ENCODE assay signal across 24 mouse cellular contexts in genomic region chr4:49558181-49558580, GRCm38 (mm10). TPM values are rescaled to one million over a fixed set of nuclear protein-coding genes. Genes with fewer than 3 reads are reported as not detected.
DNase-seq lines count a peak whose midpoint lies in the region; ATAC-seq and TF ChIP-seq lines count a peak whose summit lies in the region.
"Had no signal": no experiment of that assay in that cellular context is flagged by ENCODE, and none has a peak within 500 bp of the region (broad histone marks: within the 10 kb centered on the region; RNA-seq: fewer than 3 reads in every experiment).

No protein-coding gene starts in this region.

- no peak overlapping the region for H3K4me3 ChIP-seq in liver, embryonic 13.5 days (replicated peaks)
- H3K4me3 ChIP-seq in liver, embryonic 12.5 days, result no peak overlapping the region
- H3K4me3 ChIP-seq in intestine, postnatal 0 days (ENCODE audit: low read depth, low read length), result no peak overlapping the region
- no peak overlapping the region for H3K4me3 ChIP-seq in small intestine, adult 2 months (ENCODE audit: low read depth, low read length)
- H3K4me3 ChIP-seq in gastrocnemius, adult 2 months, result no peak overlapping the region
- H3K4me3 ChIP-seq: embryonic facial prominence, embryonic 15.5 days; erythroblast, embryonic 14.5 days; forebrain, embryonic 10.5 days; heart, adult 2 months; heart, embryonic 15.5 days; hindbrain, embryonic 10.5 days; hindbrain, embryonic 15.5 days had no signal

- no peak for TF ChIP-seq CTCF in intestine, postnatal 0 days (IDR thresholded peaks at IDR 0.05; ENCODE audit: low read depth)
- no peak for TF ChIP-seq CTCF in small intestine, adult 2 months (IDR thresholded peaks at IDR 0.05; ENCODE audit: extremely low read depth, insufficient read length, insufficient replicate concordance, low read depth, low read length)
- no peak for TF ChIP-seq CTCF in gastrocnemius, adult 2 months (IDR thresholded peaks at IDR 0.05)

- no peaks in the 10 kb centered on the region for H3K36me3 ChIP-seq in liver, embryonic 13.5 days
- H3K36me3 ChIP-seq in liver, embryonic 12.5 days, result no peaks in the 10 kb centered on the region
- no peaks in the 10 kb centered on the region for H3K36me3 ChIP-seq in intestine, postnatal 0 days (ENCODE audit: control insufficient read depth, insufficient read depth)
- no peaks in the 10 kb centered on the region for H3K36me3 ChIP-seq in small intestine, adult 2 months (ENCODE audit: control insufficient read depth, insufficient read depth, low read length)
- H3K36me3 ChIP-seq: embryonic facial prominence, embryonic 15.5 days; forebrain, embryonic 10.5 days; heart, embryonic 15.5 days; hindbrain, embryonic 10.5 days; hindbrain, embryonic 15.5 days had no signal

- intact Hi-C loops in gastrocnemius, adult 2 months (cut with DNase I), result no loop called here

- H3K9ac ChIP-seq in liver, embryonic 13.5 days, result no peak overlapping the region
- no peak overlapping the region for H3K9ac ChIP-seq in liver, embryonic 12.5 days
- no peak overlapping the region for H3K9ac ChIP-seq in intestine, postnatal 0 days (ENCODE audit: low read depth, low read length)
- H3K9ac ChIP-seq: embryonic facial prominence, embryonic 15.5 days; heart, embryonic 15.5 days; hindbrain, embryonic 15.5 days had no signal

- no peak overlapping the region for H3K4me2 ChIP-seq in liver, embryonic 13.5 days
- no peak overlapping the region for H3K4me2 ChIP-seq in liver, embryonic 12.5 days
- no peak overlapping the region for H3K4me2 ChIP-seq in intestine, postnatal 0 days (replicated peaks; ENCODE audit: low read depth)
- H3K4me2 ChIP-seq: embryonic facial prominence, embryonic 15.5 days; heart, embryonic 11.5 days; heart, embryonic 15.5 days; hindbrain, embryonic 15.5 days had no signal

- H3K27me3 ChIP-seq in liver, embryonic 13.5 days, result no peaks in the 10 kb centered on the region
- no peaks in the 10 kb centered on the region for H3K27me3 ChIP-seq in liver, embryonic 12.5 days (replicated peaks)
- no peaks in the 10 kb centered on the region for H3K27me3 ChIP-seq in intestine, postnatal 0 days (replicated peaks; ENCODE audit: control insufficient read depth, insufficient read depth, low read length)
- no peaks in the 10 kb centered on the region for H3K27me3 ChIP-seq in small intestine, adult 2 months (ENCODE audit: control insufficient read depth, insufficient read depth, low read length)
- H3K27me3 ChIP-seq: CH12.LX; embryonic facial prominence, embryonic 15.5 days; heart, embryonic 15.5 days; hindbrain, embryonic 15.5 days had no signal

- no peaks in the 10 kb centered on the region; the same call in 1 of the 2 replicates for H3K4me1 ChIP-seq in liver, embryonic 13.5 days (replicated peaks)
- H3K4me1 ChIP-seq in liver, embryonic 12.5 days, result no peaks in the 10 kb centered on the region
- no peaks in the 10 kb centered on the region; the same call in 1 of the 2 replicates for H3K4me1 ChIP-seq in intestine, postnatal 0 days (replicated peaks; ENCODE audit: control insufficient read depth, insufficient read depth, low read length)
- H3K4me1 ChIP-seq in small intestine, adult 2 months (ENCODE audit: control insufficient read depth, insufficient read depth, insufficient read length, low read length), result peaks cover 29% of the 10 kb centered on the region
- H3K4me1 ChIP-seq: embryonic facial prominence, embryonic 15.5 days; forebrain, embryonic 10.5 days; hindbrain, embryonic 10.5 days had no signal

- DNase-seq in liver, embryonic 13.5 days, result no peak
- DNase-seq in embryo, embryonic 9.5 days (ENCODE audit: extremely low spot score), result no peak
- no peak for DNase-seq in gastrocnemius, adult 2 months
- DNase-seq: adrenal gland, adult 2 months; adrenal gland, postnatal 25 days; cerebellum, adult 18-20 months; cerebellum, adult 9-11 months; cerebellum, postnatal 36 days; heart, adult 2 months; heart, postnatal 14 days had no signal

- peak; percentile 37; the same call in 1 of the 2 replicates for ATAC-seq in liver, embryonic 13.5 days (ENCODE audit: low read depth)
- no peak; the same call in 1 of the 2 replicates for ATAC-seq in liver, embryonic 12.5 days
- ATAC-seq in common myeloid progenitor, adult 5-6 weeks (replicated peaks; ENCODE audit: low read depth, poor library complexity, severe bottlenecking), result 0 out of 2 replicates have a peak, but pooled peaks have one; percentile 52
- peak; percentile 72 for ATAC-seq in intestine, postnatal 0 days
- ATAC-seq: forebrain, embryonic 14.5 days had no signal

- WGBS in liver, embryonic 13.5 days (ENCODE audit: insufficient replicate concordance), result 22% methylated on average over 2 of the region's 2 CpGs
- WGBS in liver, embryonic 12.5 days (ENCODE audit: insufficient replicate concordance), result 24% methylated on average over 2 of the region's 2 CpGs
- 27% methylated on average over 2 of the region's 2 CpGs for WGBS in intestine, postnatal 0 days
- WGBS in small intestine, adult 2 months, result 29% methylated on average over 2 of the region's 2 CpGs

- H3K27ac ChIP-seq in liver, embryonic 13.5 days, result no peak overlapping the region
- H3K27ac ChIP-seq in liver, embryonic 12.5 days, result no peak overlapping the region
- peak overlapping the region; percentile 63 for H3K27ac ChIP-seq in intestine, postnatal 0 days (ENCODE audit: low read depth, low read length)
- H3K27ac ChIP-seq in small intestine, adult 2 months (ENCODE audit: insufficient read depth, low read depth, low read length), result peak overlapping the region; percentile 87
- H3K27ac ChIP-seq in gastrocnemius, adult 2 months, result no peak overlapping the region
- H3K27ac ChIP-seq: embryonic facial prominence, embryonic 15.5 days; forebrain, embryonic 10.5 days; heart, adult 2 months; heart, embryonic 15.5 days; hindbrain, embryonic 10.5 days; hindbrain, embryonic 15.5 days had no signal

- no peaks in the 10 kb centered on the region for H3K9me3 ChIP-seq in liver, embryonic 13.5 days (replicated peaks)
- no peaks in the 10 kb centered on the region for H3K9me3 ChIP-seq in liver, embryonic 12.5 days (replicated peaks)
- no peaks in the 10 kb centered on the region for H3K9me3 ChIP-seq in intestine, postnatal 0 days (ENCODE audit: control insufficient read depth)
- H3K9me3 ChIP-seq: embryonic facial prominence, embryonic 15.5 days; forebrain, embryonic 10.5 days; heart, embryonic 15.5 days; hindbrain, embryonic 10.5 days; hindbrain, embryonic 15.5 days had no signal

- no peak for TF ChIP-seq POLR2A in small intestine, adult 2 months (IDR thresholded peaks at IDR 0.05; ENCODE audit: low read depth, low read length)

RNA-seq across cellular contexts. Expression of gene Aldob, which starts 8.8 kb away (rescaled TPM):
- 143 and 163 TPM in 2 replicates for polyA plus RNA-seq in liver, embryonic 13.5 days (2015; fragmentation: Nextera tagmentation; extraction: Ambion mirVana)
- 54.0 and 57.6 TPM in 2 replicates for polyA plus RNA-seq in liver, embryonic 12.5 days (2016; fragmentation: Nextera tagmentation; extraction: Ambion mirVana)
- not detected in 2 replicates for total RNA-seq in common myeloid progenitor, adult 5-6 weeks (2017)
- polyA plus RNA-seq in intestine, postnatal 0 days (2015; fragmentation: Nextera tagmentation; extraction: Ambion mirVana), result 1,579 and 1,674 TPM in 2 replicates
- 633 and 1,402 TPM in 2 replicates for polyA plus RNA-seq in small intestine, adult 2 months (2012; rRNA removed)
- total RNA-seq in gastrocnemius, adult 2 months (2021), result not detected
- total RNA-seq: adrenal gland, postnatal 25 days; CH12.LX had no signal
- polyA plus RNA-seq: embryonic facial prominence, embryonic 11.5 days; erythroblast, embryonic 14.5 days; forebrain, embryonic 10.5 days; hindbrain, embryonic 10.5 days had no signal

RNA-seq across cellular contexts. Expression of gene Zfp189, which starts 37.2 kb away (rescaled TPM):
- 3.0 and 4.2 TPM in 2 replicates for polyA plus RNA-seq in liver, embryonic 13.5 days (2015; fragmentation: Nextera tagmentation; extraction: Ambion mirVana)
- polyA plus RNA-seq in liver, embryonic 12.5 days (2016; fragmentation: Nextera tagmentation; extraction: Ambion mirVana), result 4.3 and 4.6 TPM in 2 replicates
- 8.7 and 10.9 TPM in 2 replicates for total RNA-seq in common myeloid progenitor, adult 5-6 weeks (2017)
- polyA plus RNA-seq in intestine, postnatal 0 days (2015; fragmentation: Nextera tagmentation; extraction: Ambion mirVana), result 2.0 and 2.4 TPM in 2 replicates
- 0.08 and 0.18 TPM in 2 replicates for polyA plus RNA-seq in small intestine, adult 2 months (2012; rRNA removed)
- total RNA-seq in gastrocnemius, adult 2 months (2021), result 1 to 10 TPM; 4.2 to 4.4 TPM
- polyA plus RNA-seq: erythroblast, embryonic 14.5 days had no signal

RNA-seq across cellular contexts. Expression of gene Mrpl50, which starts 37.3 kb away (rescaled TPM):
- polyA plus RNA-seq in liver, embryonic 13.5 days (2015; fragmentation: Nextera tagmentation; extraction: Ambion mirVana), result 57.8 and 74.2 TPM in 2 replicates
- polyA plus RNA-seq in liver, embryonic 12.5 days (2016; fragmentation: Nextera tagmentation; extraction: Ambion mirVana), result 65.8 and 67.3 TPM in 2 replicates
- total RNA-seq in common myeloid progenitor, adult 5-6 weeks (2017), result 34.3 and 37.5 TPM in 2 replicates
- polyA plus RNA-seq in intestine, postnatal 0 days (2015; fragmentation: Nextera tagmentation; extraction: Ambion mirVana), result 46.0 and 46.3 TPM in 2 replicates
- 0.46 and 0.98 TPM in 2 replicates for polyA plus RNA-seq in small intestine, adult 2 months (2012; rRNA removed)
- 10 to 100 TPM; 33.0 to 36.6 TPM for total RNA-seq in gastrocnemius, adult 2 months (2021)

RNA-seq across cellular contexts. Expression of gene Tmem246, which starts 39.5 kb away (rescaled TPM):
- 9.9 and 10.9 TPM in 2 replicates for polyA plus RNA-seq in liver, embryonic 13.5 days (2015; fragmentation: Nextera tagmentation; extraction: Ambion mirVana)
- 13.3 and 14.6 TPM in 2 replicates for polyA plus RNA-seq in liver, embryonic 12.5 days (2016; fragmentation: Nextera tagmentation; extraction: Ambion mirVana)
- 1.0 and 1.7 TPM in 2 replicates for total RNA-seq in common myeloid progenitor, adult 5-6 weeks (2017)
- polyA plus RNA-seq in intestine, postnatal 0 days (2015; fragmentation: Nextera tagmentation; extraction: Ambion mirVana), result 22.6 and 23.6 TPM in 2 replicates
- polyA plus RNA-seq in small intestine, adult 2 months (2012; rRNA removed), result 35.6 and 62.3 TPM in 2 replicates
- total RNA-seq in gastrocnemius, adult 2 months (2021), result 10 to 100 TPM; 32.1 to 34.0 TPM

RNA-seq across cellular contexts. Expression of gene Baat, which starts 51.8 kb away (rescaled TPM):
- 0.32 and 0.43 TPM in 2 replicates for polyA plus RNA-seq in liver, embryonic 13.5 days (2015; fragmentation: Nextera tagmentation; extraction: Ambion mirVana)
- polyA plus RNA-seq in liver, embryonic 12.5 days (2016; fragmentation: Nextera tagmentation; extraction: Ambion mirVana), result 0.21 and 0.37 TPM in 2 replicates
- not detected in 2 replicates for total RNA-seq in common myeloid progenitor, adult 5-6 weeks (2017)
- polyA plus RNA-seq in intestine, postnatal 0 days (2015; fragmentation: Nextera tagmentation; extraction: Ambion mirVana), result 0.52 and 0.64 TPM in 2 replicates
- 0.39 TPM in 1 of 2 replicates, not detected in the other for polyA plus RNA-seq in small intestine, adult 2 months (2012; rRNA removed)
- total RNA-seq in gastrocnemius, adult 2 months (2021), result under 1 TPM in 1 of 2 experiments, not detected in 1; 0.39 TPM
- total RNA-seq: heart, postnatal 14 days had no signal
- polyA plus RNA-seq: adrenal gland, adult 2 months; embryonic facial prominence, embryonic 11.5 days; embryonic facial prominence, embryonic 15.5 days; erythroblast, embryonic 14.5 days; forebrain, embryonic 14.5 days; heart, adult 2 months; heart, embryonic 15.5 days; hindbrain, embryonic 15.5 days had no signal

Comparison
In these comparisons a context has a peak if more than half of its experiments do, and no peak if none do; other contexts are left out.
1. H3K27ac ChIP-seq: peak in intestine, postnatal 0 days (single experiment) and small intestine, adult 2 months (single experiment); none in liver, embryonic 13.5 days (single experiment), liver, embryonic 12.5 days (single experiment) and gastrocnemius, adult 2 months (single experiment).
2. RNA of gene Mrpl50, which starts 37.3 kb away (polyA plus RNA-seq): 65.8 to 67.3 TPM in liver, embryonic 12.5 days, 57.8 to 74.2 TPM in liver, embryonic 13.5 days and 46.0 to 46.3 TPM in intestine, postnatal 0 days; 0.46 to 0.98 TPM in small intestine, adult 2 months; every median in the first group is over 10 times any median in the second.